Mouse (Mus musculus): Measurements from ENCODE around the gene Cactin.

The Cactin gene

DNA sequence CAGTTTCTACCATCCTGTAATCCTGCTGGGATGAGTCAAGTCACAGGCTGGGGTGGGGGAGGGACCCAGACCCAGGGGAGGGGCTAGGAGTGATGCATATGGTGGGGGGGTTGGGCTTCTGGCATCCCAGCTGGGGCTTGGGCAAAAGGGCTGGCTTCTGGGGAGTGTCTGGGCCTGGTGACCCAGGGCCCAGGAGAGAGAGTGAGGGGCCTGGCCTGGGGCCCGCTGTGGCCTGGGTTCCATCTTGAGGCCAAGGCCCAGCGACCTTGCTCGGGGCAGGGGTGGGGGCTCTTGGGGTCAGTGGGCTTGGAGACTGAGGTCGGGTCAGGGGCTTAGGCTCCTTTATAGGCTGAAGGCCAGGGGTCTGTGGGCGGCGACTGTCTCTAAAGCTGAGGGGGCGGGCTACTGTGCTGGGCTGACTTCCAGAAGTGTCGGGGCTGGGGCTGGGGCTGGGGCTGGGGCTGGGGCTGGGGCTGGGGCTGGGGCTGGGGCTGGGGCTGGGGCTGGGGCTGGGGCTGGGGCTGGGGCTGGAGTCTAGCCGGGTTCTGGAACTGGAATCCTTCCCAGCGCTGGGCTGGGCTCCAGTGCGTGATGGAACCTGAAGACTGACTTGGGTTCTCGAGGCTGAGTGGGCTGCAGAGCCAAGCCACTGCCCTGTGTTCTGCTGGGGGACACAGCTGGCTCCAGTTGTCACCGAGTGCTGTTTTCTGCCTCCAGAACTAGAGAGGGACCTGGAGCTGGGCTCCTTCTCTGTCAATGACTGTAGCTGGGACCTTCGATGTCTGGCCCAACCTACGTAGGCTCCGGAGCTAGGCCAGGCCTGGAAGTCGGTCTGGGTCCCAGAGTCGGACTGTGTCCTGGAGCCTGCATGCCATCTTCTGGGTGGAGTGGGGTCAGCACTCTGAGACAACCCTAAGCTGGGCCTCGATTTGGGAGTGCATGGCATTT lies 14.8 kb downstream of the Cactin start:
- in situ Hi-C loops (cut with MboI, MseI), result no loop called here

DNA sequence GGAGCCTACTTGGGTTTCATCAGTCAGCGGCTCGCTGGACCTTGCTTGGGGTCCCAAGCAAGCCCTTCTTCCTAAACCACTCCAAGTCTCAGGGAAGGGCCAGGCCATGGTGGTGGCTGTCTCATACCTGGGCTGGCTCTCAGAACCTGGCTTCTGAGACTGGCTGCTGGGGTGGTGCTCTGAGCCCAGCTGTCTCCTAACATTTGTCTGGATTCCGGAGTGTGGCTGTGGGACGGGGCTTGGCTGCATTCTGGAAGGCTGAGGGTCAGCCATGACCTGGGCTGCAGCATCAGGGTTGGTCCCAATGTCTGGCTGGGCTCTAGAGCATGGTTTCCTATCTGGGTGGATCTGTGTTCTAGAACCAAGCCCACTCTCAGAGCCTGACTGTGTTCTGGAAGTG lies 15.7 kb downstream of the Cactin start:
- in situ Hi-C loops (cut with MboI, MseI), result no loop called here

DNA sequence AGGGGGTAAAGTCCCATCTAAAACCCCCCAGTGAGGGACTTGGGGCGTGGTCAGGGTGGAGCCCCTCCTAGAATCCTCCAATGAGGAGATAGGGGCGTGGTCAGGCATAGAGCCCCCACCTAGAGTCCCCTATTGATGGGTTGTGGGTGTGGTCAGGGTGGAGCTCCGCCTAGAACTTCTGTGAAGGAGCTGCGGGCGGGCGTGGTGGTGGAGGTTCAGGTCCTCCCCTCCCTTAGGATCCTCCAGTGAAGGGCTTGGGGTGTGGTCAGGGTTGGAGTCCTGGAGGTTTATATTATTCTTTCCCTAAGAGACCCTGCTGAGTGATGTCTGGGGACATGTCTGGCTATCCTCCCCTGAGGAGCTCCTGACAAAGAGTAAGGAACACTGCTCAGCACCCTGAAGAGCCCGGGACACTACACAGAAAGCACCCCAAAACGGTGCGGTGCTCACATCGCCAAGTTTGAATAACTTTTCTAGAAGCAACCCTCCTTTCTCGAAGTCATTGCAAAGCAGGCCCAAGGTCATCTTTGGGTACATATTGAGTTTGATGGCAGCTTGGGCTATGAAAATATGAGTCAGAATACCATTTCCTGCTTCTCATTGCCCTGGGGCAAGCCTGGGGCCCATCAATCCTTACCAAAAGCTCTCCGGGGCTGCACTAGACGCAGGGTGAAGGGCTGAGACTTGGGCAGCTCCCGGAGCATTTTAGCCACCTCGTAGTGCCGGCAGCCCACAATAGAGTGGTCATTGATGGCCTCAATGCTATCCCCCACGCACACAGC lies 19.8 kb downstream of the Cactin start:
- in situ Hi-C loops (cut with MboI, MseI), result loop anchor here (10.0 kb wide), 1 partner anchor 56 kb away; no protein-coding TSS in a partner anchor

DNA sequence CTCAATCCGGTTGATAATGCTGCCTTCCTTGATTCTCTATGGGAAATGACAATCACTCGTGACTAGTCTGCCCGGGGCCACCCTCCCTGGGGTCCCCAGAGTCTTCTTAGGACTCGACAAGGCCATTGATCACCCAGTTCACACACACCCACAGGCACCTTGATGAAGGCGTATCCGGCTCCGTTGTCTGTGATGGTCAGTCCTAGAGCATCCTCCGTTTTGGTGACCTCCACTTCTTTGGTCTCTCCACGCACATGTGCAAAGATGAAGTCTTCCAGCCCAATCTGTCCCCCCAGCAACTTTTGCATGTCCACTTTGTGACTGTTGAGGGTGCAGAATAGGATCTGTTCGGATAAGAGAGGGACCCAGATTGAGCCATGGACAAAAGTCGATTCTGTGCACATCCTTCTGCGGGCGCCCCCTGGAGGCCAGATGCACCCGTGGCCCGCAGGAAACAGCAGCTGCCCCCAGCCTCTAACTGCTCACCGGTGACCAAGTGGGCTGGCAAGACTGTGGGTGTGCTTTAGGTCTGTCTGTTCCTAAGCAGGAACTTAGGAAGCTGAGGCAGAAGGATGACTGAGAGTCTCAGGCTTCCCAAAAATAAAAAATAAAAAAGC lies 20.5 kb downstream of the Cactin start:
- in situ Hi-C loops (cut with MboI, MseI), result loop anchor here (10.0 kb wide), 1 partner anchor 57 kb away; no protein-coding TSS in a partner anchor

DNA sequence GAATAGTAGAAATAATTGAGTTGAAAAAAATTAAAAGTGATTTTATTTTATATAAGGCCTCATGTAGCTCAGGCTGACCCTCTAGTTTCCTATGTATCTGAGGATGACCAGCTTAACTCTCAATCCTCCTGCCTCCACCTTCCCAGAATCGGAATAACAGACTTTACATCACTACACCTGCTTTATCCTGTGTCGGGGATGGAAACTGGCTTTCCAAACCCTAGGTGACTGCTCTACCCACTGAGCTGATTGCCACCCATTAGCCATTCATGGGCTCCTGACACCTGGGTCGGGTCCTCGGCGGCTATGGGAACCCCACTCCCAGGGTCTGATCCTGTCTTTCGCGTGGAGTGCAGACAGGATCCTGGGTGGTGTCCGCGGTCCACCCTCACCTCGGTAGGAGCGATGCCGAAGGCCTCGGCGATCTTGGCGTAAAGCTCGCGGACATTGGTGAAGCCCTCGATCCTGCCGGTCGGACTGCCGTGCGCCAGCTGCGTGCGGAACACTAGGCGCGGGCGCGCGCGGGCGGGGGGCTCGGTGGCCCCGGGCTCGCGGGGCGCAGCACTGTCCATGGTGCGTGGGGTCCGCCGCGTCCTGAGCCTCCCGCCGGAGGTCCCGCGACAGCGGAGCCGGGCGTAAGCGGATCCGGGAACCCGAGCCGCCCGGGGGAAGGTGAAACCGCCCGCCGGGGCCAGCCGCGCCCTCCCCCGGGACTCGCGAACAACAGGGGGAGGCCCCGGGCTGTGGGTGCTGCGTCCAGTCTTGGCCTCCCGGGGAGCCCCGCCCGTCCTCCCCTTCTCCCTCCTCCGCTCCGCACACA lies 22.0 kb downstream of the Cactin start, which contains the start of gene Gipc3:
Gene Gipc3 (minus strand): TSS at position 581 of the 820 bp plus-strand sequence.
- in situ Hi-C loops (cut with MboI, MseI), result loop anchor here (10.0 kb wide), 1 partner anchor 58 kb away; no protein-coding TSS in a partner anchor

DNA sequence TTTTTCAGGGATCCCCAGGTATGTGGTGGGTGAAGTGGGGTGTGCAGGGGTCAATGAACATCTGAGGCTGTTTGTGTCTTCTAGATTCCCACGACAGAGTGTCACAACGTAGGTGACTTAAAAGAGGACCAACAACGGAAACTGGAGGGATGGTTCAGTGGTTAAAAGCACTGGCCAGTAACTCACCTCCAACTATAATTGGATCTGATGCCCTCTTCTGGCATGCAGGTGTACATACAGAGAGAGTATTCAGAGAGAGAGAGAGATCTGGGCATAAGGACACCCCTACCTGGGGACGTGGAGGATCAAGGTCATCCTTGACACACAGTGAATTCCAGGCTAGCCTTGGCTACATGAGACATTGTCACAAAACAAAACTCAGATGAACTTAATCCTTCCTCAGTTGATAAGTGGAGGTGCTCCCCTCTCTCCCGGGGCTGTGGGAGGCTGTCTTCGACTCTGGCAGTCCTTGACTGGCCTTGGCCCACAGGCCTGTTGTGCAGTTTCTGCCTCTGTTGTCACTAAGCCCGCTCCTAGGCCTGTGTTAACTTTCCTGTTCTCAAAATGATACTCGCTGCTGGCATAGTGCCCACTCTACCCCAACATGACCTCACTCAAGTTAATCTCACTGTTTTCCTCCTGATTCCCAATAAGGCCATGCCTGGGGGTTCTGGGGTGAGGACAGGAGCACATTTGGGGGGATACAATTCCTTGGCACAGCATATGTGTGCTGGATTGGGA lies 23.7 kb downstream of the Cactin start:
- in situ Hi-C loops (cut with MboI, MseI), result loop anchor here (5.0 to 10.0 kb wide), 2 partner anchors 42 to 60 kb away; no protein-coding TSS in a partner anchor

DNA sequence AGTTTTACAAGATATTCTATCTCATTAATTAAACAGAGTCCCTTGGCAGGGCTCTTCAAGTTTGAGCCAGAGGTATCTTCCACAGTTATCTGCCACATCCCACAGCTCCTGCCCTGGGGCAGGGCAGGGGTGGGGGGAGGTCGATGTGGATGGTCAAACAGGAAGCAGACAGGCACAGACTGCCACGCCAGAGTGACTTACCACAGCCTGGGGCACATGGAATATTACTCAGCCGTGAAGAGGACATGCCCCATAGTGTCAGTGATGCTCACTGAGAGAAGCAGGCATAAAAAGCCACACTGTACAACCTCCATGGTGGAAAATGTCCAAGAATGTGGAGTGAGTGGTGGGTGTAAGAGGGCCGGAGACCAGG lies 24.2 kb downstream of the Cactin start:
- in situ Hi-C loops (cut with MboI, MseI), result loop anchor here (5.0 to 10.0 kb wide), 2 partner anchors 43 to 60 kb away; no protein-coding TSS in a partner anchor

DNA sequence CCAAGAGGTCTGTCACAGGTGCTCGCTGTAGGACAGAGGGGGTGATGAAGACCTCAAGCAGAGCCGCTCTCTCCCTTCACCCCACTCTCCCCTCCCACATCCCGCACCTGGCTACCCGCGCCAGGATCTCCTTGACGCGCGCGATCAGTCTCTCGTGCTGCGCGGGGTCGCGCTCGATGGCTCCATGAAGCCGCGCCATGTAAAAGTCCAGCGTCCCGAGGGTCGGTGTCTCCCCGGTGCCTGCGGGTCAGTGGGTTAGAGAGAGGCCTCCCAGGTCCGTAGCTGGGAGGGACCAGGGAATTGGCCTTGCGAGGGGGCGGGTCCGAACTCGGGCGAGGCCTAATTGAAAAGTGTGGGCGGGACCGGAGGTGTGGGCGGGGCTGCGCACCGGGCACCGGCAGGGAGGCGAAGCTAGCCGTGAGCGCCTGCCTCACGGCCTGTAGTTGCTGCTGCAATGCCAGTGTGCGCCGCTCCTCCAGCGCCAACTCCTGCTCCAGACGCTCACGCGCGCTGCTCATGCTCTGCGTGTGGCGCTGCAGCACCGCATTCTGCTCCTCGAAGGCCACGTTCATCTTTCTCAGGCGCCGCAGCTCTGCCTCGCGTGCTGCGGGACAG lies 25.7 kb downstream of the Cactin start:
- in situ Hi-C loops (cut with MboI, MseI), result loop anchor here (5.0 to 10.0 kb wide), 2 partner anchors 44 to 62 kb away; no protein-coding TSS in a partner anchor

DNA sequence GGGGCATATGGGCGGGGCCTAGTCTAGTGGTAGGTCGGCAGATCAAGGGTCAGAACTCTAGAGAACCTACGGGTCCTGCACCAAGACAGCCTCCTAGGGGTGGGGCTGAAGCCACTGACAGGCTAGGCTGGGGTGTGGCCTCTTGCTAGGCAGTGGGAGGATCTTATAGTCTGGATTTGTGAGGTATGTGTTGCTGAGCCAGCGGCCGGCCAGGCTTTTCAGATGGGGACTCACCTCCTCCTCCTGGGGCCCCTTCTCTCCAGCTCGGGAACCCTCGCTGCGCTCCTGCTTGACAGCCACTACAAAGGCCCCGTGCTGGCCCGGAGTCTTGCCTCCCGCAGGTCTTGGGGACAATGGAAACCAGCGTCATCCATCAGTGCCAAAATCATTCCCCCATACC lies 28.2 kb downstream of the Cactin start:
- in situ Hi-C loops (cut with MboI, MseI), result loop anchor here (5.0 to 10.0 kb wide), 2 partner anchors 47 to 64 kb away; no protein-coding TSS in a partner anchor

DNA sequence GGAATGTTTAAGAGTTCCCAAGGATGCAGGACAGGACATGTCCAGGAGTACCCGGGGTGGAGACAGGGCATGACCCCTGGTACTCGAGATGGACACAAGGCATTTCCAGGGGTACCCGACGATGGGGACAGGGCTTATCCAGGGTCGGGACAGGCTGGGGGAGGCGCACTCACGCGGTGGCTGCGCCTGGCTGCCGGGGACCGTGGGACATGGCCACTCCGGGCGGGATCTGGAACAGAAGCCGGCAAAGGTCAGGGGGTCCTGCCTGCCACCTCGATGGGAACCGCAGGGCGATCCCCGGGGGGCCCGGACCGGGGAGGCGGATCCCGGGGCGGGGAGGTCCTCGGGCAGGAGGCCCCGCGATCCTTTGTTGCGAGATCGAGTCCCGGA lies 29.1 kb downstream of the Cactin start:
- in situ Hi-C loops (cut with MboI, MseI), result loop anchor here (5.0 to 10.0 kb wide), 2 partner anchors 48 to 65 kb away; no protein-coding TSS in a partner anchor

DNA sequence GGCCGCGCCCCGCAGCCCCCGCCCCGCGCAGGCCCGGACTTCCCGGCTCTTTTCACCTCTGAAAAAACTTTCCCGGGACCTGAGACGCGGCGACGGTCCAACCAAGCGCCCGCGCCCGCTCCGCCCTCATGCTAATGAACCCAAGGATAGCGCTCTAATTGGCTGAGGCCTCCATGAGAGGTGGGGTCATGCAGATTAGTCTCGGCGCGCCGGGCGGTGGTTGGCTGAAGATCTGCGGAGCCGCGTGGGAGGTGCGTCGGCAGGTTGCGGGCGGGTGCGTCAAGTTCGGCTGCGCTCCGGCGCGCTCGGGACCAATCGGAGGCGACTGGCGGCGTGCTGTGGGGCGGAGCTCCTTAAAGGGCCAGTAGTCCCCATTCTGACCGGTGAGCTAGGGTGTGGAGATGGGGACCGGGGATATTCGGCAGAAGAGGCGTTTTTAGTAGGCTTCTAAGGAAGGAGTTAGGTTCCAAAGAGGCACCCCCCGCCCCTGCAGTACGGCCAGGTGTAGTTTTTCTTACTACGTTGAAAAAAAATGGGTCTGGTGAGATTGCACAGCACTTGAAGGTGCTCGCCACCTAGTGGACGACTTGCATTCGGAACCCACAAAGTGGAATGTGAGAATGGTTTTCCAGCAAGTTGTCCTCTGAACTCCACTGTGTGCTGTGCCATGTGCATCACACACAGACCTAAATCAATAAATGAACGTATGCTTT lies 29.6 kb downstream of the Cactin start, which contains the start of gene Hmg20b:
Gene Hmg20b (minus strand): TSS at position 130 of the 713 bp plus-strand sequence.
- in situ Hi-C loops (cut with MboI, MseI), result no loop called here

DNA sequence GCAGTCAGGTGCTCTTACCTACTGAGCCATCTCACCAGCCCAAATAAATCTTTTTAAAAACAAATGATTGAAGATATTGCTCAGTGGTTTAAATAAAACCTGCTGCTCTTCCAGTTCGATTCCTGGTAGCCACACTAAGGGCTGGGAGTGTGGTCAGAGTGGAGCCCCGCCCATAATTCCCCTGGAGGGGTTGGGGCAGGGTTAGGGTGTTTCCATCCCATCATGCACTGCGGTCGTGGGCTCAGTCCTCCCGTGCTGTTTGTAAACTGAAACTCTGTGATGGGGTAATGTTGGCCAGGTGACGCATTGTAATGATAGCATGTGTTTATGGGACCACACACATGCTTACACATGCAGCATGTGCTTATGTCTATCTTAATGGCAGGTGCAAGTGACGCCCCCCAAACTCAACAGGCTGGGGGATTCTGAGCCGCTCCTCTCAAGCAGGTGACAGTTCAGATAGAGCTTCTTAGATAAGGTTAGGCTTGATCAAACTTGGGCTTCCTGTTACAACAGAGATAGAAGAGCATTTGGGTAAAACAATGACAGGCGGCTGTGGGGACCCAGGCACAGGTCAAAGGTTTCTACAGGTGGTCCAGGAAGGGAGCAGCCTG lies 30.9 kb downstream of the Cactin start:
- in situ Hi-C loops (cut with MboI, MseI), result no loop called here

DNA sequence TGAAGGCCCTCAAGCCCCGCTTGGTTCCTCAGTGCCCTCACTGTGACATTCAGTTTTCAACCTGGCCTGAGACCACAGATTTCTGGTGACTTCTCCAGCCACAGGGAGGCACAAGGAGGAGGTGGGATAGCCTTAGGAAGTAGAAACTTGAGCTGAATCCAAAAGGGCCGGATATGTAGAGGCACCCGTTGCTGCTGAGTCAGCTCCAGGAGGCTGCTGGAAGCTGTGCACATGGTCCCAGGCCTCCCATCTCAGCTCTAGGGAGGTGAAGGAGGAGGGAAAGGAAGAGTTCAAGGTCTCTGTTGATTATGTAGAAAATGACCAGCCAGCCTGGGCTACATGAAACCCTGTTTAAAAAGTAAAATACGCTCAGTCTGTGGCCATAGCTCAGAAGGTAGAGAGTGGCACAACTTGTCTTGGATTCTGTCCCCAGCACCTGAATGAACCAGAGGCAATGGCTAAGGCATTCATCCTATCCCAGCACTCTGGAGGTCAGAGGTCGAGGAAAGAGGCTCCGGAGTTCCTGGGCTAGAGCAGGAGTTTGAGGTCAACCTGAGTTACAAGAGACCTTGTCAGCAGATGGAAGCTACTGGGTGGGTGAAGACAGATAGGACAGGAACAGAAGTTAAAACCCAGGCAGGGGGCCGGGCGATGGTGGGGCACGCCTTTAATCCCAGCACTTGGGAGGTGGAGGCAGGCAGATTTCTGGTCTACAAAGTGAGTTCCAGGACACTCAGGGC lies 34.0 kb downstream of the Cactin start:
- in situ Hi-C loops (cut with MboI, MseI), result no loop called here

DNA sequence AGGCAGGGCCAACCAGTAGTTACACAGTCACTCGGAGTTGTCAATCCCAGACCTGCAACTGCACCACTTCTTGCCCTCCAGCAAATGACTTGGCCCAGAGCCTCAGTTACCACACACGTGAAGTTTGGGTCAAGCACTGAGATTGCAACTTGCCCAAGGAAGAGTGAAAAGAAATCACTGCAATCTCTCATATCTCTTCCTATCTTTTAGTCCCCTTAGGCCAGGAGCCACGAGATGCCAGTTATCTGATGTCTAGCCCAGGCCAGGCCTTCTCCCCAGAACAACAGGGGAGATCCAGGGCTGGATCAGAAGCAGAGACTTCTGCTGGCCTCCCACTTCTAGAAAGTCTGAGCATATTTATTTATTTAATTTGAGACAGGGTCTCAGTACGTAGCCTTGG lies 34.6 kb downstream of the Cactin start:
- in situ Hi-C loops (cut with MboI, MseI), result no loop called here

DNA sequence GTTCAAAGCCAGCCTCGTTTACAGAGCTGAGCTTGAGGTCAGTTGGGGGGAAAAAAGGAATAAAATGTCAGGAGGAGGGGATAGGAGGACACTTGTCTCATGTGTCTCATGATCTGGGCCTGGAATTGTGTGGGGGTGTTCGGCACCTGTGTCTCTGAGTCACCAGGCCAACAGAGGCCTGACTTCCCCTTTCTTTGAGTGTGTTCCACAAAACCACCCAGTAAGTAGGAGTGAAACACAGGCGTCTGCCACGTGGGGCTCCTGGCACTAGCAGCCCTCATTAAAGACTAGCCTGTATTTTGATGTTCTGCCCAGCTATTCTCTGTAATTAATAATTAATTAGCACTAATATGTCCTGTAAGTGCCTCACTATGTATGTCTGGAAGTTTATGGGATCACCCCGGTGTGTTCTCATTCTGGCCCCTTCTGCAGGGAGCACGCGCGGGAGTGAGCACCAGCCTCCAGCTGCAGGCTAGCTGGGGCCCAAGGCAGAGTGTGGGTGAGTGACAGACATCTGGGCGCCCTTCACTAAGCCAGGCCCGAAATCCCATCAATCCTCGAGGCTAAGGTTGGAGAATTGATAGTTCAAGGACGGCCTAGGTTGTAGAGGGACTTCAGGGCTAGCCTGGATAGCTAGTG lies 35.6 kb downstream of the Cactin start:
- in situ Hi-C loops (cut with MboI, MseI), result no loop called here

DNA sequence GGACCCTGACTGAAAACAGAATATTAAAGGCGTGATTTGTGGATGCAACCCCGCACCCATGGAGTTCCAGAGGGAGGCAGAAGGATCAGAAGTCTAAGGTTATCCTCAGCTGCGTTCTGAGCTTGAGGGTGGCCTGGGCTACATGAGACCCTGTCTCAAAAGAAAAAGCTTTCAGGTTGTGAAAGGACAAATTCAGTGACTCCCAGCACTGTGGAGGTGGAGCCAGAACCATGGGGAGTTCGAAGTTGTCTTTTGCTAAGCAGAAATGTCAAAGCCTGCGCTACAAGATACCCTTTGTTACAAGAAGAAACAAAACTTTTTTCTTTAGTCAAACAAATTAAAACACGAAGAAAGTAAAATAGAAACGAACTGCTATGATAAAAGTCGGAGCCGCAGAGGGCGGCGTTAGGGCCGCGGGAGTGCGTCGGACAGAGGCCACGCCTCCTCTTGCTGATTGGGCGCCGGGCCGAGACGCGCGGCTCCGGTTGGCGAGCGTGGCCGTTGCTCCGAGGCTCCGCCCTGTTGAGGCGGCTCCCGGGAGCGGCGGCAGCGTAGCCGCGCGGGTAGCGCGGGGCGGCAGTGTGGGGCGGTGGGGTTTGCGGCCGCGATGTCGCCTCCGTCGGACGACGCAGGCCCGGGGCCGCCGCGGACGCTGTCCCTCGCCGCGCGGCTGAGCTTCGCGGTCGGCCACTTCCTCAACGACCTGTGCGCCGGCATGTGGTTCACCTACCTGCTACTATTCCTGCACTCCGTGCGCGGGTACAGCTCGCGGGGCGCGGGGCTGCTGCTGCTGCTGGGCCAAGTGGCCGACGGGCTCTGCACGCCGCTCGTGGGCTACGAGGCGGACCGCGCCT lies 36.3 kb downstream of the Cactin start, which contains the start of gene Mfsd12:
Gene Mfsd12 (plus strand): TSS at position 501 of the 854 bp plus-strand sequence.
- in situ Hi-C loops (cut with MboI, MseI), result no loop called here

Data from T-helper 17 cell (primary cell).